Mouse (Mus musculus): Measurements from ENCODE around the gene Sprr2d.

Gene Sprr2d

GRCm38 (mm10) chr3:92338840-92339239 is at the start of gene Sprr2d:
Sprr2d (plus strand) TSS chr3:92339140.
- no peak for DNase-seq (ENCODE audit: low spot score)

GRCm38 (mm10) chr3:92307406-92307805 is 31.5 kb upstream of the Sprr2d start:
- no peak for DNase-seq (ENCODE audit: low spot score)

- no peak for DNase-seq (ENCODE audit: low spot score)
Measured at GRCm38 (mm10) chr3:92316320-92316719, 22.6 kb upstream of the Sprr2d start, which contains the start of gene Sprr2b. Sprr2b (plus strand) TSS chr3:92316620.

GRCm38 (mm10) chr3:92317384-92317783 is 21.6 kb upstream of the Sprr2d start:
- no peak for DNase-seq (ENCODE audit: low spot score)

GRCm38 (mm10) chr3:92336278-92336677 is 2.7 kb upstream of the Sprr2d start:
- DNase-seq (ENCODE audit: low spot score), result no peak

- DNase-seq (ENCODE audit: low spot score), result no peak
Measured at GRCm38 (mm10) chr3:92351843-92352242, 12.9 kb downstream of the Sprr2d start, which contains the start of gene Sprr2e. Sprr2e (plus strand) TSS chr3:92352143.

- DNase-seq (ENCODE audit: low spot score), result no peak
Measured at GRCm38 (mm10) chr3:92361619-92362018, 22.7 kb downstream of the Sprr2d start.

GRCm38 (mm10) chr3:92364887-92365286 is 25.9 kb downstream of the Sprr2d start, which contains the start of gene Sprr2f:
Sprr2f (plus strand) TSS chr3:92365187.
- no peak for DNase-seq (ENCODE audit: low spot score)

- DNase-seq (ENCODE audit: low spot score), result no peak
Measured at GRCm38 (mm10) chr3:92373613-92374012, 34.7 kb downstream of the Sprr2d start.

- DNase-seq (ENCODE audit: low spot score), result no peak
Measured at GRCm38 (mm10) chr3:92385385-92385784, 46.4 kb downstream of the Sprr2d start, which contains the start of gene Sprr2h. Sprr2h (plus strand) TSS chr3:92385685.

Measured in layer of hippocampus, adult 9-10 months (tissue).